20 mouse cellular contexts compared by ENCODE assay signal in the genomic region with DNA sequence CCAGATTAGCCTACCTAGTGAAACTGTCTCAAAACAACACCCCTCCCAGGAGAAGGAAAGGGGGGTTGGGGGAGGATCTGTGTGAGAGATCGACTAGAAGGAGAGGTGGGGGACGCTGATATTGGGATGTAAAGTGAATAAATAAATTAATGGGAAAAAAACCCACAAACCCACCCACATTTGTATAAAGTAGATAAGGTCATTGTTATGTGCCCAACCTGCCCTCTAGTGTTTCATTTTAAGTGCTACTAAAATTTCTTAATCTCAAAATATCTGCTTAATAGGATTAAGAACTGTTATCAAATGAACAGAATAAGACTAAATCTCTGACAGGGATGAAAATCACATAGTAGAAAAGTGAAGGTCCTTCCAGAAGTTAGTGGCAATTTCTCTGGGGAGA. TPM values are rescaled to one million over a fixed set of nuclear protein-coding genes. Genes with fewer than 3 reads are reported as not detected.
"Had no signal": no experiment of that assay in that cellular context is flagged by ENCODE, and none has a peak within 500 bp of the region (broad histone marks: within the 10 kb centered on the region; RNA-seq: fewer than 3 reads in every experiment).

No protein-coding gene starts in this region.

- H3K27ac ChIP-seq: limb, embryonic 12.5 days; liver, embryonic 13.5 days; lung, embryonic 15.5 days; midbrain, embryonic 10.5 days; neural tube, embryonic 13.5 days had no signal

- H3K36me3 ChIP-seq: limb, embryonic 12.5 days; liver, embryonic 13.5 days; lung, embryonic 15.5 days; midbrain, embryonic 10.5 days; neural tube, embryonic 13.5 days had no signal

- H3K9me3 ChIP-seq: limb, embryonic 12.5 days; liver, embryonic 13.5 days; lung, embryonic 15.5 days; midbrain, embryonic 10.5 days; neural tube, embryonic 13.5 days had no signal

- H3K4me3 ChIP-seq: limb, embryonic 12.5 days; liver, embryonic 13.5 days; lung, embryonic 15.5 days; midbrain, embryonic 10.5 days; neural tube, embryonic 13.5 days had no signal

- H3K27me3 ChIP-seq: liver, embryonic 13.5 days; lung, embryonic 15.5 days; neural tube, embryonic 13.5 days had no signal

- H3K4me1 ChIP-seq: limb, embryonic 12.5 days; liver, embryonic 13.5 days; lung, embryonic 15.5 days; midbrain, embryonic 10.5 days; neural tube, embryonic 13.5 days had no signal

- DNase-seq: kidney, adult 8-10 months; kidney, postnatal 36 days; liver; liver, embryonic 13.5 days; liver, postnatal 0 days; lung, postnatal 36 days; midbrain, embryonic 14.5 days; retina, postnatal 1 day; right cerebral cortex, postnatal 4 days; spleen, adult 18-20 months; thymus, postnatal 4 days had no signal

- ATAC-seq: intestine, embryonic 16.5 days; liver, postnatal 0 days had no signal

- H3K9ac ChIP-seq: limb, embryonic 12.5 days; liver, embryonic 13.5 days; liver, postnatal 0 days; lung, embryonic 15.5 days; neural tube, embryonic 13.5 days had no signal

- H3K4me2 ChIP-seq: limb, embryonic 12.5 days; liver, embryonic 13.5 days; lung, embryonic 15.5 days; neural tube, embryonic 13.5 days had no signal

RNA-seq across cellular contexts. Expression of gene Garem2, which starts 10.6 kb away (rescaled TPM):
- total RNA-seq: megakaryocyte, adult 5-6 weeks had no signal

RNA-seq across cellular contexts. Expression of gene 3110082J24Rik, which starts 11.5 kb away (rescaled TPM):
- total RNA-seq: megakaryocyte, adult 5-6 weeks had no signal
- polyA plus RNA-seq: intestine, embryonic 16.5 days; kidney, embryonic 16.5 days; limb, embryonic 12.5 days; liver, embryonic 13.5 days; liver, postnatal 0 days; lung, embryonic 15.5 days; stomach, embryonic 14.5 days; testis, adult 2 months had no signal
